Mouse (Mus musculus): Measurements from ENCODE around the gene Abraxas2. TPM values are rescaled to one million over a fixed set of nuclear protein-coding genes. Genes with fewer than 3 reads are reported as not detected.

Gene Abraxas2
- polyA plus RNA-seq, 1 experiment from 2014 or later: 40.6 TPM

GRCm38 (mm10) chr7:132817056-132817455, 42.0 kb upstream of the Abraxas2 start:
- Histone ChIP-seq H3K27me3 (no peaks in the 10 kb centered on the region), H3K36me3 (0 out of 2 replicates have a peak, but pooled peaks cover 3% of the 10 kb centered on the region), H3K27ac (replicated peaks) (no peak overlapping the region), H3K9ac (replicated peaks) (no peak overlapping the region), H3K9me3 (no peaks in the 10 kb centered on the region), H3K4me2 (replicated peaks) (no peak overlapping the region), H3K4me1 (peaks cover 31% of the 10 kb centered on the region), H3K4me3 (no peak overlapping the region)
- ATAC-seq (ENCODE audit: low FRiP score, low read depth): no peak
- 69% methylated on average over 6 of the region's 6 CpGs for WGBS

GRCm38 (mm10) chr7:132820692-132821091, 38.3 kb upstream of the Abraxas2 start:
- 76% methylated on average over 3 of the region's 3 CpGs for WGBS
- Histone ChIP-seq H3K27me3 (no peaks in the 10 kb centered on the region), H3K27ac (replicated peaks) (no peak overlapping the region), H3K4me2 (replicated peaks) (no peak overlapping the region), H3K4me3 (no peak overlapping the region), H3K9ac (replicated peaks) (no peak overlapping the region), H3K4me1 (peaks cover 16% of the 10 kb centered on the region), H3K9me3 (no peaks in the 10 kb centered on the region), H3K36me3 (peaks cover 8% of the 10 kb centered on the region)
- no peak for ATAC-seq (ENCODE audit: low FRiP score, low read depth)

DNA sequence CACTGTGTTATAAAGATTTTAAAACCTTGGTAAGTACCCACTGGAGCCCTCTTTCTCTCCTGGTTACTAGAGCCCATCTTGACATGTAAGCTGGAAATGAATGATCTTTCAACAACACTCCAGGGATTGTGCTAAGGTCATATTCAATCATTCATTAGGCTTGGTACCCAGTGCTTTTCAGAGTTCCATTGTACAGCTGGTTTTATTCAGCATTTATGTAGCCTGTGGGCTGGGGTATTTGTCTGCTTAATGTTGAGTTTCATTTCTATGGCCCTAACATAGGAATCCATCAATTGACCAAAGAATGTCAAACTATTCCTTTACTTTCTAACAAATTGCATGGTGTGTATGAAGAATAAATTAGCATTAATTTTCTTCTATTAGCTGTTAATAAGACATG, 35.2 kb upstream of the Abraxas2 start:
- H3K27ac ChIP-seq (replicated peaks): no peak overlapping the region
- H3K27me3 ChIP-seq: no peaks in the 10 kb centered on the region
- H3K9ac ChIP-seq (replicated peaks): no peak overlapping the region
- no peak for ATAC-seq (ENCODE audit: low FRiP score, low read depth)
- no peak overlapping the region for H3K4me2 ChIP-seq (replicated peaks)
- H3K36me3 ChIP-seq: peaks cover 25% of the 10 kb centered on the region
- H3K4me3 ChIP-seq: no peak overlapping the region
- H3K9me3 ChIP-seq: no peaks in the 10 kb centered on the region
- H3K4me1 ChIP-seq: peaks cover 12% of the 10 kb centered on the region; the same call in 1 of the 2 replicates

- H3K9me3 ChIP-seq: no peaks in the 10 kb centered on the region
- H3K4me2 ChIP-seq (replicated peaks): no peak overlapping the region
- no peak overlapping the region for H3K4me3 ChIP-seq
- ATAC-seq (ENCODE audit: low FRiP score, low read depth): no peak
- H3K4me1 ChIP-seq: peaks cover 12% of the 10 kb centered on the region; the same call in 1 of the 2 replicates
- no peak overlapping the region for H3K27ac ChIP-seq (replicated peaks)
- WGBS: 19% methylated on average over 1 of the region's 1 CpGs
- no peaks in the 10 kb centered on the region for H3K27me3 ChIP-seq
- H3K36me3 ChIP-seq: peaks cover 25% of the 10 kb centered on the region
- no peak overlapping the region for H3K9ac ChIP-seq (replicated peaks)
Measured at GRCm38 (mm10) chr7:132824346-132825022, 34.5 kb upstream of the Abraxas2 start.

DNA sequence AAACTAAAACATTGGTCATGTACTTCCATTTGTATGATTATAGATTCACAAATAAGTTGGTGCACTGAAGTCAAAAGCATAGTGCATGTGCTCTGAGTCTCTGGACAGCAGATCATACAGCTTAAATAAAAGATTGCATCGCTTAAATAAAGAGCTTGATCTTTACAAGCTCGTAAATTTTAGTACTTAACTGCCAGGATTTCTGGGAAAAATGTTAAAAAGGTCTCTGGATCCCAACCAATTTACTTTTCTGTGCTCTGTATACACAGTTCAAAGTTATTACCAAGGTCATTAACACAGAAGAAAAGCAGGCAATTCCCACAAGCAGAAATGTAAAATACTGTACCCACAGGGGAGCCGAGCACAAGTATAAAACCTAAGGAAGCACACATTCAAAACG, 28.1 kb upstream of the Abraxas2 start:
- Histone ChIP-seq H3K27ac (replicated peaks) (no peak overlapping the region), H3K4me2 (replicated peaks) (no peak overlapping the region), H3K4me1 (no peaks in the 10 kb centered on the region), H3K9ac (replicated peaks) (no peak overlapping the region), H3K27me3 (no peaks in the 10 kb centered on the region), H3K36me3 (peaks cover 38% of the 10 kb centered on the region), H3K9me3 (no peaks in the 10 kb centered on the region), H3K4me3 (no peak overlapping the region)
- 88% methylated on average over 4 of the region's 4 CpGs for WGBS
- no peak for ATAC-seq (ENCODE audit: low FRiP score, low read depth)

- H3K27me3 ChIP-seq: no peaks in the 10 kb centered on the region
- H3K4me3 ChIP-seq: no peak overlapping the region
- no peak overlapping the region for H3K27ac ChIP-seq (replicated peaks)
- ATAC-seq (ENCODE audit: low FRiP score, low read depth): no peak
- H3K9me3 ChIP-seq: no peaks in the 10 kb centered on the region
- H3K36me3 ChIP-seq: peaks cover 18% of the 10 kb centered on the region
- no peak overlapping the region for H3K9ac ChIP-seq (replicated peaks)
- no peaks in the 10 kb centered on the region for H3K4me1 ChIP-seq
- 79% methylated on average over 5 of the region's 5 CpGs for WGBS
- H3K4me2 ChIP-seq (replicated peaks): no peak overlapping the region
Measured at GRCm38 (mm10) chr7:132841287-132841686, 17.7 kb upstream of the Abraxas2 start.

DNA sequence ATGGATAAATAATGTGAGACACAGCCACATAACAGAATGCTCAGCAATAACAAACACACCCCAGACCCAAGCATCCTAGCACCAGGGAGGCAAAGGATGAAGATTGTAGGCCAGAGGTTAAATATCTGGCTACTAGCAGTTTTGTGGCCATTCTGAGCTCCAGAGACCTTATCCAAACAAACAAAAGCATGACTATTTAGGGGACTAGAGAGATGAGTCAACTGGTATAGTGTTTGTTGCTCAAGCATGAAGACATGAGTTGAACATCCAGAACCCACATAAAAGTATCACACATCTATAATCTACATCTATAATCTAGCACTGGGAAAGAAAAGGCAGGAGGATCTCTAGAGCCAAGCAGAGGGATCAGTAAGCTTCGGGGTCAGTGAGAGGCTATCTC, 16.6 kb upstream of the Abraxas2 start:
- Histone ChIP-seq H3K4me1 (no peaks in the 10 kb centered on the region), H3K27ac (replicated peaks) (no peak overlapping the region), H3K4me2 (replicated peaks) (no peak overlapping the region), H3K27me3 (no peaks in the 10 kb centered on the region), H3K4me3 (no peak overlapping the region), H3K9ac (replicated peaks) (no peak overlapping the region), H3K9me3 (no peaks in the 10 kb centered on the region), H3K36me3 (peaks cover 20% of the 10 kb centered on the region; the same call in 1 of the 2 replicates)
- no peak for ATAC-seq (ENCODE audit: low FRiP score, low read depth)
- WGBS: 94% methylated on average over 1 of the region's 1 CpGs

DNA sequence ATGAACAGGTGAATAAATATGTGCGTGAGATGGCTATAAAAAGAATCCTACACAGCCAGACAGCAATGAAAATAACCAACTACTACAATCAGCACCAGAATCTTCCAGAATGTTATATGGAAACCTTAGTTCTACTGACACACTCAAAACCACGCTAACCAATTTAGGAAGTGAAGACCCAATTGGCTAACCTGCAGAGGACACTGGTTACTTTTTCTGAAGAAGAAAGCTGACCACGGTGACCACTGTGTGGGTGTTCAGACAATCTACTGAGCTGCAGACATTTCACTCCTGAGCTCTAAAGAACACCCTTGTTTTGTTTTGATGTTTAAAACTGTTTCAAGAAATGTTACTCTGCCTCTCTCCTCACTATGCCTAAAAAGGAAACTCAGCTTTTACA, 15.9 kb upstream of the Abraxas2 start:
- no peak overlapping the region for H3K4me3 ChIP-seq
- 93% methylated on average over 3 of the region's 3 CpGs for WGBS

GRCm38 (mm10) chr7:132852173-132852844, 6.7 kb upstream of the Abraxas2 start, which contains the start of gene Eef1akmt2:
Gene Eef1akmt2 (minus strand): TSS chr7:132852673.
- no peaks in the 10 kb centered on the region for H3K27me3 ChIP-seq
- H3K27ac ChIP-seq (replicated peaks): peak within 1 kb of the TSS; percentile 97
- H3K36me3 ChIP-seq: peaks cover 28% of the 10 kb centered on the region
- peak within 1 kb of the TSS; percentile 65 for H3K4me3 ChIP-seq
- 0% methylated on average over 37 of the region's 37 CpGs for WGBS
- H3K4me2 ChIP-seq (replicated peaks): peak within 1 kb of the TSS; percentile 65
- peak within 1 kb of the TSS; percentile 74 for H3K9ac ChIP-seq (replicated peaks)
- H3K4me1 ChIP-seq: peaks cover 7% of the 10 kb centered on the region
- H3K9me3 ChIP-seq: no peaks in the 10 kb centered on the region
- ATAC-seq (ENCODE audit: low FRiP score, low read depth): peak; percentile 96

More for the DNA sequence above, 15.9 kb upstream of the Abraxas2 start:
- ATAC-seq (ENCODE audit: low FRiP score, low read depth): no peak
- Histone ChIP-seq H3K27ac (replicated peaks) (no peak overlapping the region), H3K4me2 (replicated peaks) (no peak overlapping the region), H3K9me3 (no peaks in the 10 kb centered on the region), H3K9ac (replicated peaks) (no peak overlapping the region), H3K4me1 (no peaks in the 10 kb centered on the region), H3K36me3 (peaks cover 26% of the 10 kb centered on the region; the same call in 1 of the 2 replicates), H3K27me3 (no peaks in the 10 kb centered on the region)

- Histone ChIP-seq H3K4me1 (peaks cover 7% of the 10 kb centered on the region), H3K9ac (replicated peaks) (no peak overlapping the region), H3K4me2 (replicated peaks) (no peak overlapping the region), H3K4me3 (no peak overlapping the region), H3K36me3 (peaks cover 18% of the 10 kb centered on the region), H3K27ac (replicated peaks) (no peak overlapping the region), H3K27me3 (no peaks in the 10 kb centered on the region), H3K9me3 (no peaks in the 10 kb centered on the region)
- ATAC-seq (ENCODE audit: low FRiP score, low read depth): no peak
- WGBS: 88% methylated on average over 6 of the region's 6 CpGs
Measured at GRCm38 (mm10) chr7:132853361-132853760, 5.7 kb upstream of the Abraxas2 start.

- Histone ChIP-seq H3K36me3 (peaks cover 12% of the 10 kb centered on the region), H3K27ac (replicated peaks) (no peak overlapping the region), H3K4me3 (no peak overlapping the region), H3K27me3 (no peaks in the 10 kb centered on the region), H3K4me1 (peaks cover 7% of the 10 kb centered on the region), H3K9me3 (no peaks in the 10 kb centered on the region), H3K4me2 (replicated peaks) (no peak overlapping the region), H3K9ac (replicated peaks) (no peak overlapping the region)
- ATAC-seq (ENCODE audit: low FRiP score, low read depth): no peak
- WGBS: 74% methylated on average over 4 of the region's 4 CpGs
Measured at GRCm38 (mm10) chr7:132853946-132854345, 5.1 kb upstream of the Abraxas2 start.

GRCm38 (mm10) chr7:132856083-132856482, 2.9 kb upstream of the Abraxas2 start:
- Histone ChIP-seq H3K9ac (replicated peaks) (no peak overlapping the region), H3K4me3 (no peak overlapping the region), H3K36me3 (no peaks in the 10 kb centered on the region), H3K4me2 (replicated peaks) (no peak overlapping the region), H3K4me1 (peaks cover 13% of the 10 kb centered on the region), H3K27ac (replicated peaks) (no peak overlapping the region), H3K9me3 (no peaks in the 10 kb centered on the region), H3K27me3 (no peaks in the 10 kb centered on the region)
- 71% methylated on average over 1 of the region's 1 CpGs for WGBS
- ATAC-seq (ENCODE audit: low FRiP score, low read depth): no peak
